8 mouse cellular contexts compared by ENCODE assay signal in the genomic region with DNA sequence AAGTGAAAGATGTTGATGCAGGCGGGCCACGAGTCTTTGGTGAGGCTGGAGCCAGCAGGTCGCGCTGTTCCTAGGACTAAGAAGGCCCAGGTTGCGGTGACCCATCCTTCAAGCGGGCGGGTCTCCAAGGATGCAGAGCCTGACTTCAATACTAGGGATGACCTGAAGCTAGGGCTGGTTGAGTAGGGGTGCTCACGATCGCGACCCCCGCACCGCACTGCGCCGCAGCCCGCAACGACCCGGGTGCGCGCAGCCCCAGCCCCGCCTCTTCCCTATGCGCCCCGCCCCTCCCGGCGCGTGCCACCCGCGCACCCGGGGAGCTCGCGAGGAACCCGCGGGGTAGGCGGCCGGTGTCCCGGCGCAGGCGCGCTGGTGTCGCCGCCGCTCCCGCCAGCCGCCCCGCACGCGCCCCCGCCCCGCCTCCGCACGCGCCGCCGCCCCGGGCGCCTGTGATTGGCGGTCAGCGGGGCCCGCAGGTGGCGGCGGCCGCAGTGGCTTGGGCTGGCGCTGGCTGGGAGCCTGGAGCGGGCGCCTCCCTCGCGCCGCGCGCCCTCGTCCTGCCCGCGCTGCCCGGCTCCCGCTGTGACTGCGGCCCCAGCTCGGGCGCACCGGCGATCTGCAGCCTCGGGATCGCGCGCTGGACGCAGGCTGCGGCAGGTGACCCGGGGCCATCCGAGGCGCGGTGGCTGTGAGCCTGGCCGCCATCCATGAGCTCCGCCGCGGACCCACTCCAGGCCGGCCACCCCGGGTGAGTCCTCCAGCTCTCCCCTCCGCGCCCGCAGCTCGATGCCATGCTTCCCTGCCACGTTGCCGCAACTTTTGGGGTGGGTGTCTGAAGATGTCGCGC. TPM values are rescaled to one million over a fixed set of nuclear protein-coding genes. Genes with fewer than 3 reads are reported as not detected.
DNase-seq lines count a peak whose midpoint lies in the region; ATAC-seq lines count a peak whose summit lies in the region.

No protein-coding gene starts in this region.

- H3K4me2 ChIP-seq in embryonic facial prominence, embryonic 12.5 days (replicated peaks), result peak overlapping the region; percentile 97
- H3K4me2 ChIP-seq in midbrain, embryonic 13.5 days (replicated peaks), result peak overlapping the region; percentile 89
- peak overlapping the region; percentile 98 for H3K4me2 ChIP-seq in stomach, embryonic 15.5 days

- no peaks in the 10 kb centered on the region for H3K36me3 ChIP-seq in embryonic facial prominence, embryonic 12.5 days
- no peaks in the 10 kb centered on the region for H3K36me3 ChIP-seq in limb, embryonic 10.5 days
- H3K36me3 ChIP-seq in midbrain, embryonic 13.5 days, result no peaks in the 10 kb centered on the region
- no peaks in the 10 kb centered on the region for H3K36me3 ChIP-seq in stomach, embryonic 15.5 days

- peak overlapping the region; percentile 58 for H3K4me3 ChIP-seq in embryonic facial prominence, embryonic 12.5 days
- H3K4me3 ChIP-seq in limb, embryonic 10.5 days, result peak overlapping the region; percentile 65
- H3K4me3 ChIP-seq in midbrain, embryonic 13.5 days (replicated peaks), result peak overlapping the region; percentile 56
- peak overlapping the region; percentile 52 for H3K4me3 ChIP-seq in stomach, embryonic 15.5 days (replicated peaks)

- under 1% methylated on average over 86 of the region's 103 CpGs for WGBS in embryonic facial prominence, embryonic 12.5 days
- under 1% methylated on average over 102 of the region's 103 CpGs for WGBS in limb, embryonic 10.5 days
- WGBS in midbrain, embryonic 13.5 days, result 1% methylated on average over 78 of the region's 103 CpGs
- 1% methylated on average over 68 of the region's 103 CpGs for WGBS in stomach, embryonic 15.5 days

- peaks cover 10% of the 10 kb centered on the region for H3K4me1 ChIP-seq in embryonic facial prominence, embryonic 12.5 days
- peaks cover 16% of the 10 kb centered on the region for H3K4me1 ChIP-seq in limb, embryonic 10.5 days
- H3K4me1 ChIP-seq in midbrain, embryonic 13.5 days (replicated peaks), result peaks cover 23% of the 10 kb centered on the region
- H3K4me1 ChIP-seq in stomach, embryonic 15.5 days, result peaks cover 15% of the 10 kb centered on the region

- ATAC-seq in embryonic facial prominence, embryonic 12.5 days (ENCODE audit: insufficient number of reproducible peaks, insufficient read depth, low FRiP score, low TSS enrichment), result peak; percentile 43
- ATAC-seq in midbrain, embryonic 13.5 days, result peak; percentile 91
- ATAC-seq in stomach, embryonic 15.5 days (ENCODE audit: insufficient read depth, low FRiP score, low read depth), result peak; percentile 77; the same call in 1 of the 2 replicates

- DNase-seq in brain, adult 2 months (ENCODE audit: low read depth, low spot score), result peak; percentile 86
- DNase-seq in heart, adult 9 months (ENCODE audit: low spot score in 2 of 2), result peak; percentile 63 to 64
- peak; percentile 2 to 11 for DNase-seq in kidney, adult 8-10 months
- DNase-seq in limb, embryonic 10.5 days (ENCODE audit: low spot score), result peak; percentile 52
- no peak for DNase-seq in spleen, adult 12 weeks (ENCODE audit: low spot score)

- H3K9ac ChIP-seq in embryonic facial prominence, embryonic 12.5 days, result peak overlapping the region; percentile 49
- peak overlapping the region; percentile 69 for H3K9ac ChIP-seq in midbrain, embryonic 13.5 days (replicated peaks)
- H3K9ac ChIP-seq in stomach, embryonic 15.5 days, result no peak overlapping the region

- no peaks in the 10 kb centered on the region; the same call in 1 of the 2 replicates for H3K9me3 ChIP-seq in embryonic facial prominence, embryonic 12.5 days
- H3K9me3 ChIP-seq in limb, embryonic 10.5 days (replicated peaks), result peaks cover 5% of the 10 kb centered on the region; the same call in 1 of the 2 replicates
- H3K9me3 ChIP-seq in midbrain, embryonic 13.5 days, result peaks cover 5% of the 10 kb centered on the region; the same call in 1 of the 2 replicates
- H3K9me3 ChIP-seq in stomach, embryonic 15.5 days, result no peaks in the 10 kb centered on the region

- no peak overlapping the region for H3K27ac ChIP-seq in embryonic facial prominence, embryonic 12.5 days
- 0 out of 2 replicates have a peak overlapping the region, but pooled peaks have one; percentile 16 for H3K27ac ChIP-seq in limb, embryonic 10.5 days
- H3K27ac ChIP-seq in midbrain, embryonic 13.5 days, result peak overlapping the region; percentile 62
- no peak overlapping the region for H3K27ac ChIP-seq in stomach, embryonic 15.5 days

- peaks cover 69% of the 10 kb centered on the region for H3K27me3 ChIP-seq in embryonic facial prominence, embryonic 12.5 days
- H3K27me3 ChIP-seq in limb, embryonic 10.5 days (ENCODE audit: low read depth, poor library complexity, severe bottlenecking), result peaks cover 69% of the 10 kb centered on the region
- H3K27me3 ChIP-seq in midbrain, embryonic 13.5 days, result peaks cover 66% of the 10 kb centered on the region
- peaks cover 43% of the 10 kb centered on the region for H3K27me3 ChIP-seq in stomach, embryonic 15.5 days (replicated peaks)

RNA-seq across cellular contexts. Expression of gene Myrip, which starts 2.4 kb away (rescaled TPM):
- polyA plus RNA-seq in embryonic facial prominence, embryonic 12.5 days (2016; fragmentation: Nextera tagmentation; extraction: Ambion mirVana), result 0.47 and 0.83 TPM in 2 replicates
- polyA plus RNA-seq in limb, embryonic 10.5 days (2016; fragmentation: Nextera tagmentation; extraction: Ambion mirVana), result 0.31 TPM in 1 of 2 replicates, not detected in the other
- polyA plus RNA-seq in midbrain, embryonic 13.5 days (2015; fragmentation: Nextera tagmentation; extraction: Ambion mirVana), result 2.5 and 4.1 TPM in 2 replicates
- 0.52 and 0.74 TPM in 2 replicates for polyA plus RNA-seq in stomach, embryonic 15.5 days (2015; fragmentation: Nextera tagmentation; extraction: Ambion mirVana)

Comparison
In these comparisons a context has a peak if more than half of its experiments do, and no peak if none do; other contexts are left out.
1. H3K27ac ChIP-seq: peak in limb, embryonic 10.5 days (single experiment) and midbrain, embryonic 13.5 days (single experiment); none in embryonic facial prominence, embryonic 12.5 days (single experiment) and stomach, embryonic 15.5 days (single experiment).
2. Peak in every context shown above with its lines, with median percentiles within 50 percentile points of each other: ATAC-seq, H3K4me2 ChIP-seq and H3K4me3 ChIP-seq.